Mouse (Mus musculus) liver, adult 2 months (tissue): ENCODE measurements around the gene Psmc2. TPM values are rescaled to one million over a fixed set of nuclear protein-coding genes. Genes with fewer than 3 reads are reported as not detected.
A peak's percentile ranks its signal among the peaks of the same experiment; 100 is the strongest.

ENCODE experiments used
- DNase-seq: peaks from one replicate; pipeline ENCODE4 v3.0.0-alpha.2; 2011; ENCODE audit warnings: low read depth, low spot score; ENCODE audit errors: extremely low read depth
- H3K27ac ChIP-seq: fragments of 200-500 bp; replicated peaks from 2 replicates; pipeline ENCODE4 v1.5.1; 2012; ENCODE audit warnings: low read depth, mild to moderate bottlenecking, control low read depth, inconsistent platforms, low read length; ENCODE audit not compliant: insufficient read depth
- H3K27me3 ChIP-seq: fragments of 200-500 bp; 2 replicates; pipeline ENCODE4 v1.6.1; 2012; ENCODE audit warnings: mild to moderate bottlenecking, moderate library complexity, low read length, inconsistent platforms; ENCODE audit not compliant: control insufficient read depth, insufficient read depth
- H3K36me3 ChIP-seq: fragments of 200-500 bp; 2 replicates; pipeline ENCODE4 v1.6.1; 2012; ENCODE audit warnings: low read length, inconsistent platforms; ENCODE audit not compliant: control insufficient read depth, insufficient read depth
- H3K4me1 ChIP-seq: fragments of 200-500 bp; 2 replicates; pipeline ENCODE4 v1.6.1; 2011; ENCODE audit warnings: low read length; ENCODE audit not compliant: control insufficient read depth, insufficient read depth
- H3K4me3 ChIP-seq: fragments of 200-500 bp; 2 replicates; pipeline ENCODE4 v1.5.1; 2011; ENCODE audit warnings: low read depth, mild to moderate bottlenecking, control low read depth, low read length, moderate library complexity; ENCODE audit not compliant: insufficient read depth
- H3K79me2 ChIP-seq: fragments of 200-500 bp; 2 replicates; pipeline ENCODE4 v1.6.1; 2012; ENCODE audit warnings: inconsistent platforms, mild to moderate bottlenecking, low read length, moderate library complexity; ENCODE audit not compliant: control insufficient read depth, insufficient read depth
- H3K9ac ChIP-seq: fragments of 200-500 bp; 2 replicates; pipeline ENCODE4 v1.6.1; 2012; ENCODE audit warnings: low read depth, mild to moderate bottlenecking, control low read depth, inconsistent platforms, low read length
- CTCF ChIP-seq: fragments of 200-500 bp; IDR thresholded peaks from 2 replicates; pipeline ENCODE4 v1.5.1; 2011; ENCODE audit warnings: low read depth, low read length, control low read depth
- POLR2A ChIP-seq: fragments of 200-500 bp; IDR thresholded peaks from 2 replicates; pipeline ENCODE4 v1.6.1; 2011; ENCODE audit warnings: low read length, control low read depth; ENCODE audit not compliant: insufficient read depth; ENCODE audit errors: extremely low read depth
- WGBS: fragments of 180-500 bp; shearing (Covaris S2); methylation state at CpG from one replicate; pipeline ENCODE4 v1.1.7; 2018; 5-methylcytosine and 5-hydroxymethylcytosine counted together
- polyA plus RNA-seq: library from polyadenylated mRNA; depleted of rRNA; stranded (reverse); fragments of >200 nt; gene quantifications from 2 replicates; pipeline ENCODE4 v1.2.3, GENCODE M21; 2012; rRNA removed
- total RNA-seq: library from RNA; depleted of rRNA; stranded (reverse); fragments of >200 nt; gene quantifications from 2 replicates; pipeline ENCODE4 v1.2.3, GENCODE M21; 2014; rRNA removed

The Psmc2 gene
- total RNA-seq (48.0 and 50.0 TPM in 2 replicates), polyA plus RNA-seq (30.3 and 31.3 TPM in 2 replicates)

DNA sequence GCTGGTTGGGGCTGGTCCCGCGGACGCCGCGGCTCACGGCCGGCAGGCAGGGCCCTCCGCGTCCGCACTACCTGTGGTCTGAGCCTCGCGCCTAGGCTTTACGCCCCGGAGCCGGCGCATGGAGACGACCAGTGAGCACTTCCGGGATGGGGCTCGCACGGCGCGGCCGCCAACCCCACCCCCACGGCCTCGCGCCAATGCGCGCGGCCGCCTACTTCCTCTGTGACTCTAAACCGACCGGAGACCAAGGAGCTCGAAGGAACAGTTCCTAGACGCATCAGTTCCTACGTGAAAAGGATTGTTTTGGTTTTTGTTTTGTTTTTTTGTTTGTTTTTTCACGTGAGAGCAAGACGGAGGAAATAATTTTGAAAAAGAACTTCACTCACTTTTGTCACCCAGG, at the start of gene Psmc2, which contains the start of gene Dnajc2:
Gene Psmc2 (plus strand): TSS at position 231 of the 400 bp plus-strand sequence.
Gene Dnajc2 (minus strand): TSS at position 199 of the 400 bp plus-strand sequence.
- no peaks in the 10 kb centered on the region for H3K27me3 ChIP-seq
- peaks cover 16% of the 10 kb centered on the region for H3K4me1 ChIP-seq
- H3K27ac ChIP-seq: peak within 1 kb of the TSS; percentile 48; the same call in 1 of the 2 replicates
- DNase-seq: peak; percentile 78
- peak within 1 kb of the TSS; percentile 96 for H3K9ac ChIP-seq
- H3K79me2 ChIP-seq: peaks cover 23% of the 10 kb centered on the region; the same call in 1 of the 2 replicates
- peak within 1 kb of the TSS; percentile 99 for H3K4me3 ChIP-seq
- peaks cover 19% of the 10 kb centered on the region; the same call in 1 of the 2 replicates for H3K36me3 ChIP-seq
- TF ChIP-seq CTCF: no peak
- no peak for TF ChIP-seq POLR2A
- under 1% methylated on average over 37 of the region's 37 CpGs for WGBS

DNA sequence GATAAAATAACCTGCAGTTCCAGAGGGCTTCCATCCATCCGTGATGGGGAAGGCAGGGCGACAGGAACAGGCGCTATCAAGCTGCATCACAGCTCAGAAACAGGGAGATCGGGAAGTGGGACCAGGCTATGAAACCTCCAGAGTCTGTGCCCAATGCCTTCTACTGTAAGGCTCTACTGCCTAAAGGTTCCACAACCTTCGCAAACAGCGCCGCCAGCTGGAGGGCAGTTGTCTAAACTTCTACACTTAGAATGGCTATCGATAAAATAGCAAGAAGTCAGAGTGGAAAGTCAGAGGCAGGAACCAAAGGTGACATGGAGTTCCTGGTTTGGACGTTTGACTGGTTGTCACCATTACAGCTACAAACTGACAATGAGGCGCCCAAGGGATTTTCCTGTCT, 49.5 kb upstream of the Psmc2 start:
- DNase-seq: peak; percentile 73
- Histone ChIP-seq H3K27me3 (no peaks in the 10 kb centered on the region), H3K36me3 (peaks cover 8% of the 10 kb centered on the region; the same call in 1 of the 2 replicates), H3K4me1 (peaks cover 11% of the 10 kb centered on the region), H3K4me3 (peak overlapping the region; percentile 44), H3K9ac (0 out of 2 replicates have a peak overlapping the region, but pooled peaks have one; percentile 6), H3K27ac (no peak overlapping the region), H3K79me2 (no peaks in the 10 kb centered on the region; the same call in 1 of the 2 replicates)
- peak; percentile 78 for TF ChIP-seq CTCF
- TF ChIP-seq POLR2A: no peak
- 24% methylated on average over 10 of the region's 10 CpGs for WGBS

- no peak overlapping the region for H3K9ac ChIP-seq
- H3K36me3 ChIP-seq: peaks cover 8% of the 10 kb centered on the region; the same call in 1 of the 2 replicates
- no peaks in the 10 kb centered on the region for H3K27me3 ChIP-seq
- H3K4me1 ChIP-seq: peaks cover 11% of the 10 kb centered on the region
- no peak for DNase-seq
- no peak overlapping the region for H3K4me3 ChIP-seq
- no peak overlapping the region for H3K27ac ChIP-seq
- WGBS: 74% methylated on average over 11 of the region's 11 CpGs
- no peak for TF ChIP-seq CTCF
- TF ChIP-seq POLR2A: no peak
- H3K79me2 ChIP-seq: no peaks in the 10 kb centered on the region; the same call in 1 of the 2 replicates
Measured at GRCm38 (mm10) chr5:21736046-21736445, 49.0 kb upstream of the Psmc2 start.

DNA sequence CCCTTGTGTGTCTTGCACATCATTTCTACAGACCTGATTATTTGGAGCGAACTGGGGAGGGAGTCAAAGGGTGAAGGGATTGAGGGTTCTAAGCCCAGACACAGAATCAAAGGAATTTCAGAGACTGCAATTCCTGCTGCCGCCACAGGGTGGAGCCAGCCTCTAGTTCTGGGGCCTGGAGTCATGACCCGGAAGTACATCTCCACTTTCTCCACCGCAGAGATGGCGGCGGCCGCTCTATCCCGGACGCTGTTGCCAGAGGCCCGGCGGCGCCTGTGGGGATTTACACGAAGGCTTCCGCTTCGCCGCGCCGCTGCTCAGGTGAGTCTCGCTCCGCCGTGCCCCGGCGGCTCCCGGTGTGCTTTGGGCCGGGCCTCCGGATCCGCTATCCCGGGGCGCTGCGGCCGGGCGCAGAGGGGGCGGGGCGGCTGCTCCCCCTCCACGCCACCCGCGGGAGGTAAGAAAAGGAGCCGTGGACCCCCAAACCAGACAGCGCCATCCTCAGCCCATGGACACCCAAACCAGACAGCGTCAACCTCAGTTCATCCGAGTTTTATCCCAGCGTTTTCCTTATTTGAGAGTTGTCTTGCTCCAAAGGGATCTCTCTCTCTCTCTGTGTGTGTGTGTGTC, 48.0 kb upstream of the Psmc2 start, which contains the start of gene Pmpcb:
Gene Pmpcb (plus strand): TSS at position 186 of the 630 bp plus-strand sequence.
- H3K4me3 ChIP-seq: peak within 1 kb of the TSS; percentile 99
- H3K79me2 ChIP-seq: no peaks in the 10 kb centered on the region; the same call in 1 of the 2 replicates
- peak within 1 kb of the TSS; percentile 97 for H3K9ac ChIP-seq
- peak; percentile 95 for TF ChIP-seq CTCF
- TF ChIP-seq POLR2A: peak; percentile 45; the same call in 1 of the 2 replicates
- no peaks in the 10 kb centered on the region for H3K27me3 ChIP-seq
- DNase-seq: peak; percentile 66
- peak within 1 kb of the TSS; percentile 78 for H3K27ac ChIP-seq
- WGBS: under 1% methylated on average over 41 of the region's 42 CpGs
- peaks cover 18% of the 10 kb centered on the region for H3K36me3 ChIP-seq
- peaks cover 11% of the 10 kb centered on the region for H3K4me1 ChIP-seq

- H3K27ac ChIP-seq: peak overlapping the region; percentile 78
Measured at GRCm38 (mm10) chr5:21737620-21738019, 47.5 kb upstream of the Psmc2 start.

More at GRCm38 (mm10) chr5:21737620-21738019, 47.5 kb upstream of the Psmc2 start:
- no peaks in the 10 kb centered on the region for H3K27me3 ChIP-seq
- no peaks in the 10 kb centered on the region; the same call in 1 of the 2 replicates for H3K79me2 ChIP-seq
- TF ChIP-seq CTCF: no peak
- TF ChIP-seq POLR2A: no peak
- peak overlapping the region; percentile 99 for H3K4me3 ChIP-seq
- DNase-seq: peak; percentile 63
- peaks cover 11% of the 10 kb centered on the region for H3K4me1 ChIP-seq
- H3K36me3 ChIP-seq: peaks cover 22% of the 10 kb centered on the region
- 4% methylated on average over 10 of the region's 10 CpGs for WGBS
- peak overlapping the region; percentile 97 for H3K9ac ChIP-seq
